Mouse (Mus musculus) lung, postnatal 0 days (tissue): ENCODE data around the gene Actl6b. TPM values are rescaled to one million over a fixed set of nuclear protein-coding genes. Genes with fewer than 3 reads are reported as not detected.

ENCODE experiments used
- ATAC-seq: fragments of 200-750 bp; cut with Nextera tagmentation; 2 replicates; pipeline ENCODE4 v1.8.0; 2017; ENCODE audit warnings: moderate library complexity
- DNase-seq: peaks from one replicate; pipeline ENCODE4 v3.0.0-alpha.2; 2016; ENCODE audit warnings: low spot score
- H3K27ac ChIP-seq: fragments of 300-500 bp; sonication (generic); 2 replicates; pipeline ENCODE4 v1.5.1; 2014; ENCODE audit warnings: antibody characterized with exemption, mild to moderate bottlenecking, low read length, mixed read lengths
- H3K27me3 ChIP-seq: fragments of 300-500 bp; sonication (generic); replicated peaks from 2 replicates; pipeline ENCODE4 v1.6.1; 2014; ENCODE audit warnings: low read length, mixed read lengths; ENCODE audit not compliant: insufficient read depth
- H3K36me3 ChIP-seq: fragments of 300-500 bp; sonication (generic); 2 replicates; pipeline ENCODE4 v1.6.1; 2014; ENCODE audit warnings: low read length, mixed read lengths; ENCODE audit not compliant: insufficient read depth
- H3K4me1 ChIP-seq: fragments of 300-500 bp; sonication (generic); 2 replicates; pipeline ENCODE4 v1.6.1; 2014; ENCODE audit warnings: antibody characterized with exemption, low read depth, low read length, mixed read lengths; ENCODE audit not compliant: insufficient read depth
- H3K4me2 ChIP-seq: fragments of 300-500 bp; sonication (generic); replicated peaks from 2 replicates; pipeline ENCODE4 v1.6.1; 2014; ENCODE audit warnings: low read depth, mild to moderate bottlenecking, low read length, moderate library complexity, mixed read lengths
- H3K4me3 ChIP-seq: fragments of 300-500 bp; sonication (generic); 2 replicates; pipeline ENCODE4 v1.5.1; 2014; ENCODE audit warnings: low read depth, low read length
- H3K9ac ChIP-seq: fragments of 300-500 bp; sonication (generic); replicated peaks from 2 replicates; pipeline ENCODE4 v1.6.1; 2014; ENCODE audit warnings: low read depth, mild to moderate bottlenecking
- H3K9me3 ChIP-seq: fragments of 300-500 bp; sonication (generic); 2 replicates; pipeline ENCODE4 v1.6.1; 2016; ENCODE audit warnings: low read length, mixed read lengths
- CTCF ChIP-seq: IDR thresholded peaks from 2 replicates; pipeline ENCODE4 v1.5.1; 2016; ENCODE audit warnings: antibody characterized with exemption, mild to moderate bottlenecking
- EP300 ChIP-seq: IDR thresholded peaks from 2 replicates; pipeline ENCODE4 v1.6.1; 2016; ENCODE audit warnings: antibody characterized with exemption, mild to moderate bottlenecking, control low read depth
- WGBS: fragments of 180-500 bp; shearing (Covaris S2); extraction: QIAGEN DNeasy Blood & Tissue Kit; methylation state at CpG from one replicate; pipeline ENCODE4 v1.1.7; 2014; 5-methylcytosine and 5-hydroxymethylcytosine counted together
- polyA plus RNA-seq: library from polyadenylated mRNA; unstranded; fragments of >200 nt; fragmentation: Nextera tagmentation; extraction: Ambion mirVana; gene quantifications from 2 replicates; pipeline ENCODE4 v1.2.1, GENCODE M21; 2015

Gene Actl6b
- polyA plus RNA-seq, 1 experiment from 2014 or later: not detected

GRCm38 (mm10) chr5:137526192-137526936, 27.0 kb upstream of the Actl6b start:
- H3K4me2 ChIP-seq: no peak overlapping the region
- peaks cover 53% of the 10 kb centered on the region for H3K36me3 ChIP-seq
- H3K27me3 ChIP-seq: no peaks in the 10 kb centered on the region
- ATAC-seq (no peak), DNase-seq (peak; percentile 67)
- H3K9me3 ChIP-seq: no peaks in the 10 kb centered on the region
- no peak overlapping the region for H3K4me3 ChIP-seq
- no peak overlapping the region for H3K9ac ChIP-seq
- H3K27ac ChIP-seq: no peak overlapping the region
- 0 out of 2 replicates have a peak, but pooled peaks cover 6% of the 10 kb centered on the region for H3K4me1 ChIP-seq
- WGBS: 41% methylated on average over 16 of the region's 16 CpGs
- TF ChIP-seq CTCF (peak; percentile 38), EP300 (no peak)

GRCm38 (mm10) chr5:137527413-137527812, 25.9 kb upstream of the Actl6b start:
- no peak overlapping the region for H3K9ac ChIP-seq

GRCm38 (mm10) chr5:137528247-137528968, 24.9 kb upstream of the Actl6b start:
- TF ChIP-seq CTCF: no peak
- TF ChIP-seq EP300: no peak
- H3K9ac ChIP-seq: no peak overlapping the region
- H3K4me3 ChIP-seq: no peak overlapping the region
- 0 out of 2 replicates have a peak, but pooled peaks cover 6% of the 10 kb centered on the region for H3K4me1 ChIP-seq
- H3K9me3 ChIP-seq: no peaks in the 10 kb centered on the region
- DNase-seq (no peak), ATAC-seq (no peak)
- H3K27ac ChIP-seq: no peak overlapping the region
- no peak overlapping the region for H3K4me2 ChIP-seq
- no peaks in the 10 kb centered on the region for H3K27me3 ChIP-seq
- H3K36me3 ChIP-seq: peaks cover 38% of the 10 kb centered on the region
- WGBS: 80% methylated on average over 22 of the region's 22 CpGs

More at GRCm38 (mm10) chr5:137527413-137527812, 25.9 kb upstream of the Actl6b start:
- H3K27ac ChIP-seq: no peak overlapping the region
- H3K36me3 ChIP-seq: peaks cover 47% of the 10 kb centered on the region
- no peak for ATAC-seq
- no peaks in the 10 kb centered on the region for H3K9me3 ChIP-seq
- no peak overlapping the region for H3K4me2 ChIP-seq
- no peak for TF ChIP-seq EP300
- TF ChIP-seq CTCF: no peak
- DNase-seq: no peak
- H3K4me1 ChIP-seq: 0 out of 2 replicates have a peak, but pooled peaks cover 6% of the 10 kb centered on the region
- no peak overlapping the region for H3K4me3 ChIP-seq
- WGBS: 60% methylated on average over 1 of the region's 1 CpGs
- no peaks in the 10 kb centered on the region for H3K27me3 ChIP-seq

GRCm38 (mm10) chr5:137529221-137529995, 23.9 kb upstream of the Actl6b start:
- ATAC-seq (no peak), DNase-seq (no peak)
- Histone ChIP-seq H3K9me3 (no peaks in the 10 kb centered on the region), H3K4me2 (no peak overlapping the region), H3K4me3 (no peak overlapping the region), H3K4me1 (peaks cover 10% of the 10 kb centered on the region), H3K27me3 (no peaks in the 10 kb centered on the region), H3K27ac (no peak overlapping the region), H3K9ac (no peak overlapping the region), H3K36me3 (peaks cover 29% of the 10 kb centered on the region)
- TF ChIP-seq CTCF (no peak), EP300 (no peak)
- 81% methylated on average over 15 of the region's 15 CpGs for whole genome bisulfite sequencing

- ATAC-seq: no peak
These were observed 23.2 kb upstream of the Actl6b start for GRCm38 (mm10) chr5:137530075-137530474.

More at GRCm38 (mm10) chr5:137530075-137530474, 23.2 kb upstream of the Actl6b start:
- TF ChIP-seq EP300 (no peak), CTCF (no peak)
- Histone ChIP-seq H3K4me1 (peaks cover 10% of the 10 kb centered on the region), H3K27ac (peak overlapping the region; percentile 89), H3K4me2 (peak overlapping the region; percentile 92), H3K9ac (peak overlapping the region; percentile 79; the same call in 1 of the 2 replicates), H3K27me3 (no peaks in the 10 kb centered on the region), H3K4me3 (peak overlapping the region; percentile 75), H3K36me3 (peaks cover 25% of the 10 kb centered on the region), H3K9me3 (no peaks in the 10 kb centered on the region)
- DNase-seq: no peak
- WGBS: 73% methylated on average over 8 of the region's 8 CpGs
